Mouse (Mus musculus): ENCODE results near the gene Pcbp4.
A peak's percentile ranks its signal among the peaks of the same experiment; 100 is the strongest.
"Not testable (repeated sequence)": the region's sequence is repeated elsewhere in the genome, so short reads cannot be mapped to it uniquely, and the experiment has no call there.

Gene Pcbp4

DNA sequence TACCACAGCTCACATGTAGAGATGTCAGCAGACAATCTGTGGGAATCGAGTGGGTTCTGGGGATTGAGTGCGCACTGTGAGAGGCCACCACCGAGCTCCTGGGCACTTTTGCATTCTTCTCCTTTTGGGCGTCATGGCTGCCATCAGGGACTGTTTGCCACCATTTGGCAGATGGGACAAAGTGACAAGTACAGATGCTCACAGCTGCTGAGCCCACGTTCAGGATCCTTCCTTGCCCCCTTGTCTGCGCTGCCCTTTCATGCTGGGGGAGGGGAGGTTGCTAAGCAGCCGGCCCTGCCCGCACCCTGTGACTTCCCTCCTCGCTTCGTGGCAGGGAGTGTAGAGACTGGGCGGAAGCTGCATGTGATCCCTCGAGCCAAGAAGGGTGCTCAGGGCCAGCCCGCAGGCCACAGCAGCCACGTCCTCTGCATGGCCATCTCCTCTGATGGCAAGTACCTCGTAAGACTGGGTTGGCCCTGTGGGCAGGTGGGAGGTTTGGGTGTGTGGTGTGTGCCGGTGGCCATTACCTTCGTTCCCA lies 29.6 kb downstream of the Pcbp4 start:
- DNase-seq, result peak; percentile 2

DNA sequence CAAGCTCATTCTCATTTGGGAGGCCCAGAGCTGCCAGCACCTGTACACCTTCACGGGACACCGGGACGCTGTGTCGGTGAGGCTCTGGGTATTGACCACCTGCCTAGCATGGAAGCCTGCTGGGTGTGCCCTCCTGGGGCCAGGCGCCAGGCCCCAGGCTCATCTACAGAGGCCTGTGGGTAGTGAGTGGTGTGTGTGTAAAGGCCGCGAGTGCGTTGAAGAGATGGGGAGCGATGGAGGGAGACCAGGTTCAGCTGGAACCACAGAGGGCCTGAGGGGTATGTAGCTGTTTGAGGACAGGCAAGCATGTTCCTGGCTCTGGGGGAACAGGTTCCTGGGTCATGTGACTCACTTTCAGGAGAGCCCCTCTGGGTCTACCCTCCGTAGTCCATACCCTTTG lies 30.0 kb downstream of the Pcbp4 start:
- DNase-seq, result peak; percentile 4

DNA sequence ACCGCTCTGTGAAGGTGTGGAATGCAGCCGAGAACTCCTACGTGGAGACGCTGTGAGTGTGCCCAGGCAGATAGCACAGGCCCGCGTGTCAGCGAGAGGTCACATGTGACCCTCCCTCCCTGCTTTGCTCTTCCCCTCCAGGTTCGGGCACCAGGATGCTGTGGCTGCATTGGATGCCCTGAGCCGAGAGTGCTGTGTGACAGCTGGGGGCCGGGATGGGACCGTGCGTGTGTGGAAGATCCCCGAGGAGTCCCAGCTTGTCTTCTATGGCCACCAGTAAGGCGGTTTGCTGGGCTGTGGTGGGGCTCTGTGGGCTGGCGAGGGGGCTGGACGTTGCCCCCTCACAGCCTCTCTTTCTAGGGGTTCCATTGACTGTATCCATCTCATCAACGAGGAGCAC lies 30.5 kb downstream of the Pcbp4 start:
- peak; percentile 4 for DNase-seq

DNA sequence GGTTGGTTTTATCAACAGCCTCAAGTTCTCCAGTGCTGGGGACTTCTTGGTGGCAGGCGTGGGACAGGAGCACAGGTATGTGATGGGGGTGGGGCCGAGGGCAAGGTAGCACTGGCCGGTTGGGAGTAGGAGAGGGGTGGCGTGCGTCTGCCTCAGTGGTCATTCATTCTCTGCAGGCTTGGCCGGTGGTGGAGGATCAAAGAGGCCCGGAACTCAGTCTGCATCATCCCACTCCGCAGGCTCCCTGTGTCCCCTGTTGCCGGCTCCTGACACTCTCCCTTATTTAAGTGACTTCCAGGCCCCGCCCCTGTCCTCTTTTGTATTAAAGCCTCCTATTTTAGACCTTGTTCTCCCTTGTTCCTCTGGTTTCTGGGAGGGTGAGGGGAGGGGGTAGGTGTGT lies 32.0 kb downstream of the Pcbp4 start:
- DNase-seq, result no peak

DNA sequence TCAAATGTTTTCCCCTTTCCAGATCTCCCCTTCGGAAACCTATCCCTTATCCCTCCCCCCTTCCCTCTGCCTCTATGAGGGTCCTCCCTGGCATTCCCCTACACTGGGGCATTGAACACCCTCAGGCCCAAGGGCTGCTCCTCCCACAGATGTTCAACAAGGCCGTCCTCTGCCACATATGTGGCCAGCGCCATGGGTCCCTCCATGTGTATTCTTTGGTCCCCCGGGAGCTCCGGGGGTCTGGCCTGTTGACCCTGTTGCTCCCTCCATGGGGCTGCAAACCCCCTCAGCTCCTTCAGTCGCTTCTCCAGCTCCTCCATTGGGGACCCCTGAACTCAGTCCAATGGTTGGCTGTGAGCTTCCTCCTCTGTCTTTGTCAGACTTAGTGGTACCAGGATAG lies 34.5 kb downstream of the Pcbp4 start:
- DNase-seq, result not testable (repeated sequence)

DNA sequence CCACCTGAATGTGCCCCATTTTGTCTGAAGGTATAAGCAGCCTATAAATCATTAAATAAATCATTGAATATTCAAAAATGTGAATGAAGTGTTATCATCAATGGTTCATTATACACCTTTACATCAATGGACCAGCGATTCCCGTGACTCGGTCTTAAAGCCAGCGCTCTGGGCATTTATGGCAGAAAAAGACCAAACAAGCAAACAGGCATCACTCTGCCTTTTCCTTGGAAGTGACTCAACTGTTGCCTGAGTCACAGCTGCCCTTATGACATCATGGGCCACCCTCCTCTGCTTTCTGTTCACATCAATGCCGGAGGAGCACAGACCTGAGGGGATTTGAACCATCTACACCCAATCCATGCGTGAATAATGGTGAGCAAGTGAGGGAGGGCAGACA lies 46.6 kb downstream of the Pcbp4 start, which contains the start of gene Iqcf1:
TSS of gene Iqcf1 (plus strand) at position 301 of the 400 bp plus-strand sequence.
- no peak for DNase-seq

DNA sequence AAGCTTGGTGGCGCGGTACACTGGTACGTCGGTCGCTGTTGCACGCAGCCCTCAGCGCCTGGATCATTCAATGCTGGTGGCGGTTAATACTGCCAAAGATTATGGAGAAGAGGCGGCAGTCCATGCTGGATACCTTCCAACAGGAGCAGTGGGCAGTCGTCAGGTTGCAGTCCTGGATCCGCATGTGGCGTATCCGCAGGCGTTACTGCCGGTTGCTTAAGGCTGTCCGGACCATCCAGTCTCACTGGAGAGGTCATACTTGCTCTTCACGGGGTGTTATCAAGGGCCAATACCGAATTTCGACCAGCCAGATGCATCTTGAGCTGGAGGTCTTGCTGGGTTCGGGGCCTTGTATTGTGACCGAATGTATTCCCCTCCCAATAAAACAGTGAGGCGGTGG lies 48.8 kb downstream of the Pcbp4 start:
- no peak for DNase-seq

DNA sequence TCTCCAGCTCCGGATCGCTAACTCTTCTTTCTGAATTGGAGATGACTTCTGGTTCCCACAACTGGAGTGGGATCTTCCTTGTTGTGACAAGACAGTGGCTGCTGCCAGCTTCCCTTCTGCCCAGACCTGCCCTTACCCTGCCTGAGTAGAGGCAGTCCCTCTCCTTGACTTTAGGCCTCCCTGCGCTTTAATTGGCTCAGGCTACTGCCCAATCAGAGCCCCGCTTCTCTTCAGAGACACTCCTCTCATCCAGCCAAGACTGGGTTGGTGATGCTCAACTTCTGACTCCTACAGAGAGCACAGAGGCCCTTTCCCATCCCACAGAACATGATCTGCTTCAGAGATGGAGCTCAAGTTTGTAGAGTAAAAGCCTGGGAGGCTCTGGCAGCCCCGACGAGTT lies 51.2 kb downstream of the Pcbp4 start:
- no peak for DNase-seq

DNA sequence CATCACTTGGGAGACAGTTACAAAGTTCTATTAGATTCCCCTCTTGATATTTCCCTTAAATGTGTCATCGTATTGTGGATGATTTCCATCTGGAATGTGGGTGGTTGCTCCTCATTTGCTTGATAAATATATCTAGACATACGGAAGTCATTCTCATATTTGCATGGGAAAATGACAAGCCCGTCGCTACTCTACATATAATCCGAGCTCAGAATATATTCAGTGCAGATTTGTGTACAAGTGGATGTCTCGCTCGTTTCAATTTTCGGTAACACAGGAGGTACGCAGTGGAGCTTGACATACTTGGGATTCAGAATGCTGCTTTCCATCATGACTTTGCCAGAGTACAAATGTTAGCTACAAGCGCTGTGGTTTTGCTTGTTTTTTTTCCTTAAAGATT lies 56.3 kb downstream of the Pcbp4 start:
- DNase-seq, result no peak

DNA sequence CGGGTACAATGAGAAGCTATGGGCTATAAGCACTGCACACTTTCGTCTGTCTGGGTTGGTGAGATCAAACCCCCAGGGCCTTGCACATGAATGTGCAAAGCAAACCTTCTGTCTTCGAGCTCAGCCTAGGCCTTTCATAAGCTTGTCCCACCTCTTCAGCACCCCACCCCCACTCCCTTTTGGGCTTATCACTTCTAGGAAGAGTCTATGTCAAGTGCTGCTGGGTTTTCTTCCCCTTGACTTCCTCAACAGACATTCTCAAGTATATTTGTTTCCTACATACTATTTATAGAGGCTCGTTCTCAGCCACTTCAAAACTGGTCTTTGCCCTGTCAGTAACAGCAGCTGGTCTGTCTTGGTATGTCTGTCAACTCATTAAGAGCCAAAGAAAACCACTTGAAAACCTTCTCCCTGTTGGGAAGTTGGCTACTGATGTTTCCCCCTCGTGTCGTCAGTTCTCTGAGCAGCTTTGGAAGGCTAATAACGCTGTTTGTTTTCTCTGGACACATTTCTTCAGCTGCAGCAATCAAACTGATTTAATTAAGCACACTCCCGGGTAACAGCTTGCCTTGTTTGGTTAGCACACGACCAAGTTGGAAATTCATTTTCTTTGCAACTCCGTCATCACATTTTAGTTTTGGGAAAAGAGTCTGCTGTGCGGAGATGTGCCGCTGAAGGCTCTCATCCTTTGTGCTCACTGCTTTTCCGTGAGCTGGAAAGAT lies 59.8 kb downstream of the Pcbp4 start:
- no peak for DNase-seq

DNA sequence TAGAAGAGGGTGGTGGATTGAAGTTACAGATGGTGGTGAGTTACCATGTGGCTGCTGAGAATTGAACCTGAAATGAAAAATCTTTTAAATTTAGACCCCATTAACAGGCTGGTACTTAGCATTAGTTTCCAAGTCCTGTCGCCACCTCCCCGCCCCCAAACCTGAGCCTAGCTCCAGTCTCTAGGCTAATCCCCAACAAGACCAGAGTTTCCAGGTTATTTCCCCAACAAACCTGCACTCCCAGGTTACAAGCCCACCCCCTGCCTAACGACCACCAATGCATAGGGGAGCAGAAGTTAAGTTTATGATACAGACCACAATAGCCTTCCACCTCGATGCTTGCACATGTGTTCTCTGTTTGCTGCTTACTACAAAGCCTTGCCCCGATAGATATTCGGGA lies 60.5 kb downstream of the Pcbp4 start:
- DNase-seq, result no peak

All from cerebellum, adult 11 months (tissue).